Mouse (Mus musculus): ENCODE measurements around the gene Qtrt1.

Gene Qtrt1

DNA sequence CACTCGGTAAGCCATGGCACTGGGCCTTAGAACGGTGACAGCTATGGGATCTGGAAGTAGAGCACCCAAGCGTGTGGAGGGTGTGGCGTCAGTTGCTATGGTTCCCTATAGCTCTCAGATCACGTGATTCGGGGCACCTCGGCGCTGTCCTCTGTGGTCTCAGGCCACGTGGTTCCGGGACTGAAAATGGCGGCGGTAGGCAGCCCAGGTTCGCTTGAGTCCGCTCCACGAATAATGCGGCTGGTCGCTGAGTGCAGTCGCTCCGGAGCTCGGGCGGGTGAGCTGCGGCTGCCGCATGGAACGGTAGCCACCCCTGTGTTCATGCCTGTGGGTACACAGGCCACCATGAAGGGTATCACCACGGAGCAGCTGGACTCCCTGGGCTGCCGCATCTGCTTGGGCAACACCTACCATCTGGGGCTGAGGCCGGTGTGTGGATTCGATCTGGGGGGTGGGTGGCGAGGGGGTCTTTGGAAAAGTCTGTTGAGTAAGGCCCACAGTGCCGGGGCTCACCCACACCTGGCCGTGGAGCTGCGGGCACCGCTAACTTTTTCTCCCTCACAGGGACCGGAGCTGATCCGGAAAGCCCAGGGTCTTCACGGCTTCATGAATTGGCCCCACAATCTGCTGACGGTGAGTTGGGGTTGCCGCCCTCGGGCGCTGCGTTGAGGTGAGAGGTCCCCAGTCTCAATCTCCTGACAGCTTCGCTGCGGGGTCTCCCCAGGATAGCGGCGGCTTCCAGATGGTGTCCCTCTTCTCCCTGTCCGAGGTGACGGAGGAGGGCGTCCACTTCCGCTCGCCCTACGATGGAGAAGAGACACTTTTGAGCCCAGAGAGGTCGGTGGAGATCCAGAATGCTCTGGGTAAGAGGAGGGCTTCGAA, at the start of gene Qtrt1:
Gene Qtrt1, plus strand, starts transcription at position 169 of the 882 bp plus-strand sequence.
- DNase-seq (ENCODE audit: low read depth, low spot score) = peak; percentile 82

DNA sequence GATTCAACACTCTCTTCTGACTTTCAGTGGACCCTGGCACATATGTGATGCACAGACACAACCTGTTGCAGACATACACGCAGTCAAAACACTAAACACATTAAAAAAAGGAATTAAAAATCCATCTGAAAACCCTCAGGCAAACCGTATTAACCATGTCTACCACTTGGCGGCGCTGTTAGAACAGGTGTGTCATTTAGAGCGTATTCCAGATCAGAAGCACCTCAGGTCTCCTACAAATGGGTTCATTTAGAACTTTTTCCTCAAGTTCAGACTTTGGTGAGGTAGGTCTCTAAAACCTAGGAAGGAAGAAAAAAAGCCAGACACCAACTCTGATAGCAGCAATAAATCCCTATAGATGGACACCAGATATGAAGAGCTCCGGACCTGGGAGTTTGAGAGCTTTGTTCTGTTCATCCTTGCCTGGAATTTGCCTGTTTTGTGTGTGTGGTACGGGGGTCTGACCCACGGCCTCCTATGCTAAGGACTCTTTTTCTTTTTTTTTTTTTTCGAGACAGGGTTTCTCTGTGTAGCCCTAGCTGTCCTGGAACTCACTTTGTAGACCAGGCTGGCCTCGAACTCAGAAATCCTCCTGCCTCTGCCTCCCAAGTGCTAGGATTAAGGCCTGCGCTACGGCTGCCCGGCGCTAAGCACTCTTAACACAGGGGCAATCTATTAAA, 45.0 kb upstream of the Qtrt1 start:
- DNase-seq (ENCODE audit: low read depth, low spot score) = peak; percentile 36

DNA sequence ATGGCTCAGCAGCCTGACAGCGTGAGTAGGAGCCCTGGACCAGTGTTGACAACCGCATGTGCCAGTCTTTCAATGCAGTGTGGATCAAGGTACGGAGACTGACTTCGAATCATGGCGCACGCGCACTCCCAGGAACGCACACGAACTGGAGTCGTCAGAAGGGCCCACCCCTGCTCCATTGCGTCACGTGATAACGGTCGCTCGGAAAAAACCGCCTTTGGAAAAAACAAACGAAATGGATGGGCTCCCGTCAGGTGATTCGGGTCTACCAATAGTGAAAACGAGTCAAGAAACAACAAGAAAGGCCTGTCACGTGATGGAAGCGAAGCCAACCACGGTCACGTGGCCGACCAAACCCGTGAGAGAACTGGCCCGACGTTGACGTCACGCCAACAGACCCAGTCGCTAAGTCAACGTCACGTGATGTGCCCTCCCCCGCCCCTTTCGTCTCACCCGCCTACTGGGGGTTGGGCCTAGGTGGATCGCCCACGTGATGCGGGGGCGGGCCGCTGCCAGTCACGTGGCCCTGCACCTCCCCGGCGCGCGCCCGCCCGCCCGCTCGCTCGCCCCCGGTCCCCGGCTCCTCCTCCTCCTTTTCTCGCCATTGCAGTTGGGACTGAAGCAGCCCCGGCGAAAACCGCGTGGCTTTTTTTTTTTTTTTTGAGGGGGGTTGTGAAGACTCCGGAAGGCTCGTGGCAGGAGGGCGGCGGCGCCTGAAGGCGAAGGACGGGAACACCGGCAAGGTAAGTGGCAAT, 44.1 kb upstream of the Qtrt1 start, which contains the start of gene Ilf3:
Gene Ilf3, plus strand, starts transcription at position 515 of the 755 bp plus-strand sequence.
- peak; percentile 100 for DNase-seq (ENCODE audit: low read depth, low spot score)

DNA sequence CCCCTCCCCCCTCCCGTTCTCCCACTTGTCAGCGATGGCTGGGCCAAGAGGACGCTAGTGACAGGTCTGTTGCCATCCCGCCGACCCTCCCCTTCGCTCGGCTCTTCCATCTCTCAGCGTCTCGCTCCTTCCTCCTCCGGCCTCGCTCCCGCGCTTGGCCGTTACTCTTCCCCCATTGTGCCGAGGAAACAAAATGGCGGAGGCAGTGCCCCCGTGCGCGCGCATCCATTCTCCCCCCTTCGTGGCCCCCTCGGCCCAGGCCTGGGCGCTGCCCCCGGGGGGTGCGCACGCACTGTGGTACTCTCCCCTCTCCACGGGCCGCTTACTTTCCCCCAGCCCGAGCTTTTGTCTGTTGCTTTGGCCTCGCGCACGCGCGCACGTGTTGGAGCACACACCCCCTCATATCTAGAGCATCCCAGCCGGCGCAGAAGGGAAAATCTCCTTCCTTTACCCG, 43.5 kb upstream of the Qtrt1 start:
- DNase-seq (ENCODE audit: low read depth, low spot score) = peak; percentile 72

DNA sequence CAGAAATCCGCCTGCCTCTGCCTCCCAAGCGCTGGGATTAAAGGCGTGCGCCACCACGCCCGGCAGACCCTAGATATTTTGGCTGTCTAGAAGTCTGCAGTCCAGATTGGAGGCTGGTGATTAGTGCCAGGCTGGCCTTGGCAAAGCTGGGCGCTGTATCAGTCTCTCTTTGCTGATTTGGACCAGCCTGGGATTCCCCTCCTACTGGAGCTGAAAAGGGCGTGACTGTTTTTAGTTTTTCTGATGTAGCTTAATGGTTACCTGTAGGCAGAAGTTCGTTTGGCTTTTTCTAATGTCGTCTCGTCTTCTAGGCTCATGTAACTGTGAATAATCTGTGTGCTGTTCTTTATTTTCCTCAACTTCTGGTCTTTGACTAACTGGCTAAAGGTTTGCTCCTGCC, 42.6 kb upstream of the Qtrt1 start:
- no peak for DNase-seq (ENCODE audit: low read depth, low spot score)

DNA sequence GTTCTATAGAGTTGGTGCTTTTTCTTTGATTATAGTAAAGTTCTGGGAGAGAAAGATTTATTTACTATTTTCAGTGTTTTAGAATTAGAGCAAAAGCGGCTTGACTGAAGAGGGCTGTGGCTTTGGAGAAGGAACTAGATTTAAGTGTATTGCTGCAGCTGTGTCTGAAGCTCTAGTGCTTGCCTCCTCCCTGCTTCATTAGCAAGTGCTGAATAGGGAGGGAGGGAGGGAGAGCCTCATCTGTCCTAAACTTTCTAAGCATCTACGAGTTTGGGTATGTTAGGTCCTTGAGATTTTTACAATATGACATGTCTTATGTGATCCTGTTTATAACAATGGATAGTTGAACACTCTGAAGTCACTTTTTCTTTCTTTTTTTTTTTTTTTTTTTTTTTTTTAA, 40.8 kb upstream of the Qtrt1 start:
- DNase-seq (ENCODE audit: low read depth, low spot score) = no peak

DNA sequence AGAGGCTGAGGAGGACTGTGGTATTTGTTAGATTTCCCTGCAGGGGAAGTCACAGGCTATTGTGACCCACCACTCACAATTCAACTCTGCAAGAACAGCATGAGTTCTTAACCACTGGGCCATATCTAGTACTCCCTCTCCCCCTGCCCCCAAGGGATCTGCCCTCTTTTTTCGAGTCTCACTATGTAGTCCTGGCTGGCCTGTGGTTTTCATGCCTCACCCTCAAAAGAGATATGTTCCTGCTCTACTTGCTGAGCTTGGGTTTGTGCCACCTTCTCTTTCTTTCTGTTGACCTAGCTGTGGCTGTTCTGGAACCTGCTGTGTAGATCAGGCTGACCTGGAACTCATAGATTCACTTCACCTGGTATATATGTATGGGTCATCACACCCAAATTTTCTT, 39.1 kb upstream of the Qtrt1 start:
- no peak for DNase-seq (ENCODE audit: low read depth, low spot score)

DNA sequence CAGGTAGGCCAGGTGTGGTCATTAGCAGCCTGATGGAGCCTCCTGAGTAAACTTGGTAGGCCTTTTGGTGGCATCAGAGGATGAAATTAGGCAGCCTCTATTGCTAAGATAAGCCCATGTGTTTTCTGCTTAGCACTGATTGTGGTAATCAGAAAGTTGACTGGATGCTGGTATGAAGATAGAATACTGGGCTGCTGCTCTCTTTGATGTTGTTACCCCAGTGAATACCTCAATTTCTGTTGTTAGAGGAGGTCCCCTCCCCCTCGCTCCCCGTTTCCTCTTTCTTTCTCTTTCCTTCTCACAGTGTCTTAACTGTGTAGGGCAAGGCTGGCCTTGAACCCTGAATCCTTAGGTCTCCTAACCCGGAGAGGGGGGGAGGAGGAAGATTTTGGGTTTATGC, 32.4 kb upstream of the Qtrt1 start:
- no peak for DNase-seq (ENCODE audit: low read depth, low spot score)

DNA sequence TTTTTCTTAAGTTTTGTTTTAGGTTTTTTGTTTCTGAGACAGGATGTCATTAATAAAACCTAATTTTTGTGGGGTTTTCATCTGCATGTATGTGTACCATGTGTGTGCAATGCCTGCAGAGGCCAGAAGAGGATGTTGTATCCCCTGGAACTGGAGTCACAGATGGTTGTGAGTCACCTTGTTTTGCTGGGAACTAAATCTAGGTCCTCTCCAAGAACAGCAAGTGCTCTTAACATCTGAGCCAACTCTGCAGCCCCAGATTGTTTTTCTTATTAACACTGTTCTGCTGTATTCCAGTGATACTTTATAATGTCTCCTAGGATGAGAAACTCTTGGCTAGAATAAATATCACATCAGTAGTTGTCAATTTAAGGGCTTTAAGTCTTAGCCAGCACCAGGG, 30.8 kb upstream of the Qtrt1 start:
- no peak for DNase-seq (ENCODE audit: low read depth, low spot score)

DNA sequence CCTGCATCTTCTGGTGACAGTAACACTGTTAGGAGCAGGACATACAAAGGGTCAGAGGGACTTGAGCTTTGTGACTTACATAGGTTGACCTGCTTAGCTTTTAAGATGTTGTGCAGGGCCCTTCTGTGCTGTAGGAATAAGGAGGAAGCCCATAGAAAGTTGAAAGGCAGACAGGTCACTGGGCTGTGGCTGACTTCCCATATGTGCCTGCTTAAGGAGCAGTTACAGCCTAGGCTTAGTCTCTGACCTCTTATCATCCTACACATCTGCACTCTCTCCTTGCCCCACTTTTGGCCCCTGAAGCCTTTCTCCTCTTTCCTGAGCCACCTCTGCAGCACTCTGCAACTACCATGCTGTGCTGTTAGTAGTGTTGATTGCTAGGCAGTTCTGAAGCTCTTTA, 27.7 kb upstream of the Qtrt1 start:
- no peak for DNase-seq (ENCODE audit: low read depth, low spot score)

DNA sequence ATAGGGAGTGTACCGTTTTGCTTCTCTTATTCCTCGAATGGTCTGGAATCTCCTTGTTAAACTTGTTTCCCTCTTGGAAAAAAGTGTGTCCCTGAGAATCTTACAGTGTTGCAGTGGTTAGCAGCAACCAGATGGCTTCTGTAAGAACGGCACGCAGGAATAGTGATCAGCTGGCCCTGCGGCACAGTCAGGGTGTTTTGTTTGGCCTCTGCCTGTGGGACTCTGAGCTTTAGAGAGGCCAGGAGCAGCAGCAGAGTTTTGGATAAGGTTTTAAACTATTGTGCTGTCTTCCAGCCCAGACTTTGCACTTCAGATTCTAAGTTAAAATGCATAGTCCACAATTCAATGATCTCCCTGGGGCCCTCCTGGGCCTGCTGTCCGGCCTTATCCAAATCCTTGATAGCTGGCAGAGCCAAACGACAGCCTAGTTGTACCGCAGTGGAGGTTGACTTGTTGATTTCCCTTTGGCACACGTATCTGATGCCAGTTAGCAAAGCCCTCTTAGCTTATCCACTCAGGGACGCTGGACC, 18.9 kb upstream of the Qtrt1 start:
- DNase-seq (ENCODE audit: low read depth, low spot score) = no peak

DNA sequence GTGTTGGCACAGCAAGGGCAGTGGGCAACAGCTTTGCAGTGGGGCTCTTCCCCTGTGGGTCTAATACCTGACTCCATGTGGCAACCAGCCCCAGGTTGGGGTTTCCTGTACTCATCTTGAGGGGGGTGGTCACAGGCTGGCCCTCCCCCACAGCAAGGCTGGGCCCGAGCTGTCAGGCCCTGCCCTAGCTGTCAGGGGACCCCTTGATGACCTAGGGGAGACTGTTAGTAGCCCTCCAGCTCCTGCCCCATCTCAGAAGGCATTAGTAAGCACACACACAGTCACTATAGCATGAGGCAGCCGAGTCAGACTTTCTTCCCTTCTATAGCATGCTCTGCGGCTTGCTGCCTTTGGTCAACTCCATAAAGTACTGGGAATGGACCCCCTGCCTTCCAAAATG, 15.9 kb upstream of the Qtrt1 start:
- DNase-seq (ENCODE audit: low read depth, low spot score) = no peak

DNA sequence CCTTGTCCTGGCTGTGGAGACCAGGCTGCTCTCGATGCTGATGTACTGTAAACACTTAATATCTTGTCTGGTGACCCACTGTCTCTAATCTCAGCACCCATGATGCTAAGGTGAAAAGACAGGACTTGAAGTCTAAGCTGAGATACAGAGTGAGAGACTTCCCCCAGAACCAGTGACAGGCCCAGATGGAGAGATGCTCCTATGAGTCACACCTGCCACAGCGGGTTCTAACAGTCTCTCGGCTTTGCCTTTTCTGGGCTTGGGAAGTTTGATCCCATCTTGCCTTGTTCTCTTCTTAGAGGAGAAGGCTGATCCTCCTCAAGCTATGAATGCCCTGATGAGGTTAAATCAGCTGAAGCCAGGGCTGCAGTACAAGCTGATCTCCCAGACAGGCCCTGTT, 14.5 kb upstream of the Qtrt1 start:
- no peak for DNase-seq (ENCODE audit: low read depth, low spot score)

DNA sequence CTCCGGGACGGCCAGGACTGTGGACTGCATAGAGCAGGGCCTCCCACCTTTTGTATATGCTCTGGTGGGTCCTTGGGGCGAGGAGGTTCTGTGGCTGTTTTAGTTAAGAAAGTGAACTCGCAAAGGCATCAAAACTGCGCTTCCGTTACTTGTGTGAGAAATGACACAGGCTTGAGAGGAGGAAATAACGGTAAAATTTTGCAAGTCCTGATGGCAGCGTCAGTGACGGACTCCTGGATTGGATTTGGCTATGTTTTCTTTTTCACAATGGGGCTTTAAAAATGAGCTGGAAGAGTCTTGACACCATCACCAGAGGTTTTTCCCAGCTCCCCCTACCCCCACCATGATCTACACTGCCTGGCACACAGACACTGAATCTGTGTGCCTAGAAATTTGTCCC, 10.6 kb upstream of the Qtrt1 start:
- DNase-seq (ENCODE audit: low read depth, low spot score) = no peak

DNA sequence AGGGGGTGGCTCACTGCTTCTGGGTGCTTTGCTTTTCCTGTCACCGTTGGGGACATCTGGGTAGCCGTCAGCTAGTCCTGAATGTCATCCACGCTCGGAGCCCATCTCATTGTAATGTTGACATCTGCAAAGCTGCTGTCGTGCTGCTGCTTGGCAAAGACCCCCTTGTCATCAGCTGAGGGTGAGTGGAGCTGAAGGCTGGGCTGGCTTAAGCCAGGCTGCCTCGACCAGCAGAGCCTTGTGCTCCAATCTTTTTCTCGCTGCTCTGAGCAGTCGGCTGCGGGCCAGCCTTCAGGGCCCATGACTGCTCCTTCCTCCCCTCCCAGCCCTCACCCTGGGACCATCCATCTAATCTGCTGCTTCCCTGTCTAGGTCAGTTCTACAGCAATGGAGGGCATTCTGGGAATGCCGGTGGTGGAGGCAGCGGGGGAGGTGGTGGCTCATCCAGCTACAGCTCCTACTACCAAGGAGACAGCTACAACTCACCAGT, 8.8 kb upstream of the Qtrt1 start:
- DNase-seq (ENCODE audit: low read depth, low spot score) = no peak

DNA sequence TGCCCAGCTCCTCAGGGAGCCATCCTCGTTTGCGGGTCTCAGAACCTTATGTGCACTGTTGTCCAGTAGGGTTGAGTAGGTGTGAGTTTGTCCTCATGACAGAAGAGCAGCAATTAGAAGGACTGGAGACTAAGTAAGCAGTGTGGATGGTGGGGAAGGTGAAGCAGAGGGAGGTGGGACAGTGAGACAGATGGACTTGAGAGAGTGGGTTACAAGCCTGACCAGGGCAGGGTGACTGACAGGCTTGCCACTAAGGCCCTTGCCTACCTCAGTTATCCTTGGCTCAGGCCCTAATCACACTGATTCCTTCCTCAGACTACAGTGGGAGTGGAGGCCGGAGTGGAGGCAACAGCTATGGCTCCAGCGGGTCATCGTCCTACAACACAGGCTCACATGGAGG, 7.9 kb upstream of the Qtrt1 start:
- no peak for DNase-seq (ENCODE audit: low read depth, low spot score)

DNA sequence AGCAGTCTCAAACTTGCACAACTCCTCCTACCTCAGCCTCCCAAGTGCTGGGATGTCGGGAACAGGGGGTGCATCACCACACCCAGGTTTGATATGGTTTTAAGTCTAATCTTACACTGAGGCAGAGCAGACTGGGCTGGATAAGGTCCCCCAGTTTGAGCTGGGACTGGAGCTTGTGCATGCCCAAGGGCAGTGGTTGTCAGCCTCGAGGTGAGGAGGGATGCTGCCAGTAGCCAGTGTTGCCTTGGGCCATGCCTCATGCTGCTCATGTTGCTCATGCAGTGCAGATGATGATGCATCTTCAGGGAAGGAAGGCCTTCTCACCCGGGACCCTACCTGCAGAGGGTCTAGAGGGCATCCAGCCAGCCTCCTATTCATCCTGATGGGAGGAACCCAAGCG, 6.1 kb upstream of the Qtrt1 start:
- DNase-seq (ENCODE audit: low read depth, low spot score) = no peak

DNA sequence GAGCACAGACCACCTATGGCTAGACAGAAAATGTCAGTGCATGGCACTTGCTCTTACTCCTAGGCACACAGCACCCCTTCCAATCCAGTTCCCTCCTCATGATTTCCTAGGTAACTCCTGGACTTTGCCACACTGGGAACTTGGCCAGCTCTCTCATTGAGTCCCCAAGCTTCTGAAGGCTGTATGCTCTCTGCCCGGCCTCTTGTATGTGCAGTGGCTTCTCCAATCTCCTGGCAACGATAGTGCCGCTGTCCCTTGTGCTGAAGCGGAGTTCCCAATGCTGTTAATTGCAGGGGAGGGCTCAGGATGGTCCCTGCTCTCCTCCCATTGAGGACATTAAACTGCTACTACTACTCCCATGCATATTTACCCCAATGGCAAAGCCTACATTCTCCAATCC, 3.7 kb upstream of the Qtrt1 start:
- no peak for DNase-seq (ENCODE audit: low read depth, low spot score)

DNA sequence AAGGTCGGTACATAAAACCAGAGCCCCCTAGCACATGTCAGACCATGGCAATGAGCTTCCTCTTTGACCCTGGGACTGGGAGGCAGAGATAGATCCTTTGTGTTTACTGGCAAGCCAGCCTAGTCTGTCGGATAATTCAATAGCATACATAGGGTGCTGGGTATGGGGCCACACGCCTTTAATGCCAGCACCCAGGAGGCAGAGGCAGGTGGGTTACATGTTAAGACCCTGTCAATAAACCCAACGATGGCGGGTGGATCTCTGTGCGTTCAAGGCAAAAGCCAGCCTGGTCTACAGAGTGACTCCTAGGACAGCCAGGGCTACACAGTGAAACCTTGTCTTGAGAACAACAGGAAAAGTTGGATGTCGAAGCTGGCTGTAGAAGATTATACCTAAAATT, 3.0 kb upstream of the Qtrt1 start:
- no peak for DNase-seq (ENCODE audit: low read depth, low spot score)

DNA sequence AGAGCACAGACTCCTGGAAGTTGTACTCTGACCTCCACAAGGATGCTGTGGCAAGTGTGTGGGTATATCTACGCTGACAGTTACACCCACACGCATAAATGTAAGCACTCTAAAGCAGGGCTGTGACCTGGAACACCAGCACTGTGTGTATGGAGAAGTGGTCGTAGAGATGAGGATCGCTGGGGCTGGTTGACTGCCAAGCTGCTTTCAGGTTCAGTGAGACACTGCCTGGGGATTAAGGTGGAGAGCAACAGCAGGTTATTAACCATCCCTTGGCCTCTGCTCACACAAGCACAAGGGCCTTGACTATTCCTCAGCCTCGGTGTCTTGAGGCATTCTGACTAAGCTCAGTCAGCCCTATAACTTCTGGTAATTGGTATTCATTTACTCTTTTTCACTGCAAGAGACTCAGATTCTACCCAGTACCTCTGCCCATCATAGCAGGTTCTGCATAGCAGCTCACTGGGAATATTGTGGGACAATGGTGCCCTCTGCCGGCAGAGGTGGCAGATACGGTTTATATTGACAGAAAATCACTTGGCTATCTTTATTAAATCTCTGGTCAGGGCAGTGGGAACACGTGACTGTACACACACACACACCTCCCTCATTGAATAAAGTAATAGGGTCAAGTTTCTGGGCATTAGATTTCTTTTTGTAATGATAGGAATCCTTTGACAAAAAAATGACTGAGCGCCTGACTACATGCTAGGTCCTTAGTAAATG, 1.9 kb upstream of the Qtrt1 start:
- DNase-seq (ENCODE audit: low read depth, low spot score) = peak; percentile 68

DNA sequence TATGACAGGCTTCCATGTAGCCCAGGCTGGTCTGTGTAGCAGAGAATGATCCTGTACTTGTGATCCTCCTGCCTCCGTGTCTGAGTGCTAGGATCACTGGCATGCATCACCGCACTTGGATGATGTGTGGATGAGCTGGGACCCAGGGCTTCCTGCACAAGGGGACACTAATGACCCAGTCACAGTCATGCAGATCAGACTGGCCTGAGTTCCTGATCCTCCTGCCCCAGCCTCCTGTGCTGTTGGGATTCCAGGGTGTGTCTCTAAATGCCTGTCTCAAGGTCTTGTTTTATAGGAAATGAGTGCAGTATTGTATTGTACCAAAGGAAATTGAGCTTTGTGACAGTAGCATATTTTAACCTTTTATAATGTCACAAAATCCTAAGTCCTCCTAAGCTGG, 6.2 kb downstream of the Qtrt1 start:
- no peak for DNase-seq (ENCODE audit: low read depth, low spot score)

Measured in embryo, embryonic 11.5 days (tissue).